Mouse (Mus musculus) liver, embryonic 14.5 days (tissue): ENCODE measurements around the gene Gpr142.

Source experiments
- CTCF ChIP-seq: IDR thresholded peaks from 2 replicates; pipeline ENCODE4 v1.5.1; 2016; ENCODE audit warnings: antibody characterized with exemption, low read depth, control low read depth
- EP300 ChIP-seq: IDR thresholded peaks from 2 replicates; pipeline ENCODE4 v1.6.1; 2016; ENCODE audit warnings: antibody characterized with exemption, low read depth

- TF ChIP-seq CTCF (no peak), EP300 (no peak)
Measured at GRCm38 (mm10) chr11:114785892-114786291, 12.8 kb upstream of the Gpr142 start.
